Mouse (Mus musculus): ENCODE measurements around the gene Rnpepl1.

GRCm38 (mm10) chr1:92939746-92940145 lies 29.2 kb downstream of the Rnpepl1 start:
- no peak for TF ChIP-seq CTCF (IDR thresholded peaks at IDR 0.05; ENCODE audit: borderline replicate concordance, extremely low read depth, insufficient read depth, insufficient read length)
- TF ChIP-seq POLR2A (IDR thresholded peaks at IDR 0.05; ENCODE audit: borderline replicate concordance, extremely low read depth, insufficient read depth, insufficient read length, poor library complexity, severe bottlenecking): no peak
